Comparison of ENCODE assay signal across 22 mouse cellular contexts in genomic region chr1:79675716-79676115, GRCm38 (mm10). TPM values are rescaled to one million over a fixed set of nuclear protein-coding genes. Genes with fewer than 3 reads are reported as not detected.
DNase-seq lines count a peak whose midpoint lies in the region; ATAC-seq and TF ChIP-seq lines count a peak whose summit lies in the region.
"Had no signal": no experiment of that assay in that cellular context is flagged by ENCODE, and none has a peak within 500 bp of the region (broad histone marks: within the 10 kb centered on the region; RNA-seq: fewer than 3 reads in every experiment).

No protein-coding gene starts in this region.

- no peak for TF ChIP-seq RAD21 in CH12.LX (IDR thresholded peaks at IDR 0.05; ENCODE audit: low read depth, low read length)
- TF ChIP-seq RAD21 in MEL (IDR thresholded peaks at IDR 0.05; ENCODE audit: low read depth, low read length) = no peak

- no peak for DNase-seq in kidney, postnatal 4 days
- DNase-seq in CH12.LX (ENCODE audit: extremely low read depth) (no peak), MEL (ENCODE audit: low read depth, low spot score) (no peak)
- no peak for DNase-seq in left cerebral cortex, postnatal 36 days (ENCODE audit: low spot score in 2 of 2)
- no peak for DNase-seq in ovary, adult 18-20 months (ENCODE audit: low spot score)
- DNase-seq: adrenal gland, adult 2 months; adrenal gland, adult 8-10 months; adrenal gland, postnatal 10 days; adrenal gland, postnatal 14 days; adrenal gland, postnatal 25 days; adrenal gland, postnatal 36 days; B cell, adult 2 months; cerebellum, adult 11 months; cerebellum, adult 11-12 months; cerebellum, adult 18-20 months; cerebellum, adult 2 months; cerebellum, adult 8-10 months had no signal

- H3K4me3 ChIP-seq in kidney, embryonic 16.5 days (ENCODE audit: low read length) = no peak overlapping the region
- no peak overlapping the region for H3K4me3 ChIP-seq in CH12.LX (replicated peaks in 1 of 3; ENCODE audit: low read depth in 2 of 3, low read length in 2 of 3, poor library complexity in 1 of 3)
- H3K4me3 ChIP-seq in MEL (ENCODE audit: control insufficient read depth in 1 of 2, insufficient read depth in 1 of 2, low read depth in 2 of 2, low read length in 2 of 2) = no peak overlapping the region

- no peaks in the 10 kb centered on the region for H3K4me1 ChIP-seq in kidney, embryonic 16.5 days (ENCODE audit: insufficient read depth, low read length)
- H3K4me1 ChIP-seq in CH12.LX (ENCODE audit: control insufficient read depth in 1 of 2, insufficient read depth in 2 of 2) = peaks cover 4% of the 10 kb centered on the region in 2 experiments
- peaks cover 0 to 6% of the 10 kb centered on the region in 2 experiments; a peak in 2 of 4 replicates for H3K4me1 ChIP-seq in MEL (ENCODE audit: control insufficient read depth in 1 of 2, insufficient read depth in 2 of 2, low read length in 2 of 2)

- no peak for TF ChIP-seq POLR2A in CH12.LX (IDR thresholded peaks at IDR 0.05; ENCODE audit: low read depth, low read length)
- TF ChIP-seq POLR2A in MEL (IDR thresholded peaks at IDR 0.05; ENCODE audit: control insufficient read depth in 1 of 2, insufficient read depth in 1 of 2, low read depth in 1 of 2, low read length in 2 of 2, poor library complexity in 1 of 2) = no peak

- H3K4me2 ChIP-seq in kidney, embryonic 16.5 days (replicated peaks; ENCODE audit: low read depth, low read length) = no peak overlapping the region
- H3K4me2 ChIP-seq in CH12.LX (ENCODE audit: insufficient read depth, low read depth, poor library complexity, severe bottlenecking) = no peak overlapping the region

- 47% methylated on average over 4 of the region's 4 CpGs for WGBS in kidney, embryonic 16.5 days

- intact Hi-C loops in left cerebral cortex, postnatal 36 days (cut with DNase I) = no loop called here

- no peak for ATAC-seq in kidney, embryonic 16.5 days (ENCODE audit: low FRiP score, low TSS enrichment)
- ATAC-seq: activated CD4-positive, CD25-positive, alpha-beta regulatory T cell, adult 4 months; CD4-positive, CD25-positive, alpha-beta regulatory T cell, adult 4 months; Patski had no signal

- H3K9ac ChIP-seq in kidney, embryonic 16.5 days (replicated peaks; ENCODE audit: low read length) = no peak overlapping the region
- H3K9ac ChIP-seq in CH12.LX (ENCODE audit: insufficient read depth, low read depth) (no peak overlapping the region), MEL (ENCODE audit: control insufficient read depth, low read depth, low read length, poor library complexity, severe bottlenecking) (no peak overlapping the region)

- in situ Hi-C loops in CH12.LX (cut with MboI; ENCODE audit: low pct_ligation_motif_present, low pct_unique_long_range_greater_than_20kb, low sequenced_read_pairs) = loop anchor here (25.0 kb wide), 1 partner anchor 938 kb away; no protein-coding TSS in a partner anchor

- TF ChIP-seq EP300 in CH12.LX (IDR thresholded peaks at IDR 0.05; ENCODE audit: low read length) (no peak), MEL (IDR thresholded peaks at IDR 0.05; ENCODE audit: low read depth in 1 of 2, low read length in 2 of 2) (no peak)

- no peaks in the 10 kb centered on the region for H3K9me3 ChIP-seq in kidney, embryonic 16.5 days (ENCODE audit: low read length)
- H3K9me3 ChIP-seq in CH12.LX (replicated peaks; ENCODE audit: low read length) = no peaks in the 10 kb centered on the region
- H3K9me3 ChIP-seq in MEL (replicated peaks; ENCODE audit: insufficient read depth, low read length) = no peaks in the 10 kb centered on the region

- H3K36me3 ChIP-seq in kidney, embryonic 16.5 days (ENCODE audit: insufficient read depth, low read length) = no peaks in the 10 kb centered on the region
- H3K36me3 ChIP-seq in CH12.LX (replicated peaks in 1 of 2; ENCODE audit: control insufficient read depth in 1 of 2, insufficient read depth in 1 of 2, low read length in 1 of 2) = no peaks in the 10 kb centered on the region
- H3K36me3 ChIP-seq in MEL (ENCODE audit: control insufficient read depth in 1 of 2, insufficient read depth in 2 of 2, low read length in 2 of 2) = peaks cover 0 to 5% of the 10 kb centered on the region in 2 experiments; a peak in 2 of 4 replicates
- H3K36me3 ChIP-seq: G1E had no signal

- dilution Hi-C loops in CH12.LX (cut with MboI; ENCODE audit: extremely low pct_ligation_motif_present, extremely low pct_unique_long_range_greater_than_20kb, low sequenced_read_pairs) = no loop called here

- no peak for TF ChIP-seq CTCF in CH12.LX (conservative IDR thresholded peaks at IDR 0.05 in 1 of 2, IDR thresholded peaks at IDR 0.05 in 1 of 2; ENCODE audit: low read depth in 2 of 2, low read length in 2 of 2)
- no peak for TF ChIP-seq CTCF in MEL (IDR thresholded peaks at IDR 0.05 in 2 of 3, conservative IDR thresholded peaks at IDR 0.05 in 1 of 3; ENCODE audit: control insufficient read depth in 1 of 3, insufficient read depth in 1 of 3, low read depth in 2 of 3, low read length in 3 of 3, poor library complexity in 1 of 3, severe bottlenecking in 1 of 3)

- H3K27me3 ChIP-seq in kidney, embryonic 16.5 days (ENCODE audit: insufficient read depth, low read length) = peaks cover 15% of the 10 kb centered on the region; the same call in 1 of the 2 replicates
- no peaks in the 10 kb centered on the region for H3K27me3 ChIP-seq in CH12.LX (replicated peaks)
- no peaks in the 10 kb centered on the region for H3K27me3 ChIP-seq in MEL (ENCODE audit: control insufficient read depth in 1 of 2, insufficient read depth in 2 of 2, low read length in 2 of 2)
- H3K27me3 ChIP-seq: Patski had no signal

- 0 out of 2 replicates have a peak overlapping the region, but pooled peaks have one; percentile 5 for H3K27ac ChIP-seq in kidney, embryonic 16.5 days (ENCODE audit: low read length)
- no peak overlapping the region for H3K27ac ChIP-seq in CH12.LX (ENCODE audit: insufficient read depth, low read depth)
- no peak overlapping the region for H3K27ac ChIP-seq in MEL (ENCODE audit: control insufficient read depth, low read depth, low read length)

- H3K79me2 ChIP-seq in CH12.LX (replicated peaks; ENCODE audit: control insufficient read depth, extremely low read depth, insufficient read depth, poor library complexity, severe bottlenecking) (peaks cover 6% of the 10 kb centered on the region), MEL (ENCODE audit: control insufficient read depth, insufficient read depth, low read length, poor library complexity) (peaks cover 3% of the 10 kb centered on the region)

TF ChIP-seq in CH12.LX, 34 proteins besides CTCF, POLR2A, EP300 and RAD21:
- no peak for TF ChIP-seq BHLHE40 (IDR thresholded peaks at IDR 0.05; ENCODE audit: low read depth, low read length)
- TF ChIP-seq ZNF384 (IDR thresholded peaks at IDR 0.05; ENCODE audit: low read depth, low read length) = peak; percentile 52; the same call in 1 of the 2 replicates
- TF ChIP-seq MYC (IDR thresholded peaks at IDR 0.05; ENCODE audit: low read depth, low read length) = no peak
- TF ChIP-seq MEF2A (IDR thresholded peaks at IDR 0.05; ENCODE audit: borderline replicate concordance, low read depth, low read length) = no peak
- no peak for TF ChIP-seq IRF4 (IDR thresholded peaks at IDR 0.05; ENCODE audit: low read depth, low read length)
- TF ChIP-seq ZC3H11A (IDR thresholded peaks at IDR 0.05; ENCODE audit: low read depth, low read length) = no peak

TF ChIP-seq in MEL, 35 proteins besides CTCF, POLR2A, EP300 and RAD21:
- TF ChIP-seq TBP (IDR thresholded peaks at IDR 0.05; ENCODE audit: low read depth, low read length) (no peak), NELFE (IDR thresholded peaks at IDR 0.05; ENCODE audit: low read depth, low read length) (no peak), ZNF384 (IDR thresholded peaks at IDR 0.05; ENCODE audit: low read depth, low read length) (peak; percentile 74)

RNA-seq across cellular contexts. Expression of gene Ap1s3, which starts 3.9 kb away (rescaled TPM):
- 0.91 and 0.94 TPM in 2 replicates for polyA plus RNA-seq in kidney, embryonic 16.5 days (2015; fragmentation: Nextera tagmentation; extraction: Ambion mirVana)
- 10.5 and 12.5 TPM in 2 replicates for total RNA-seq in CH12.LX (2012; rRNA removed)
- 12.3 and 13.9 TPM in 2 replicates for total RNA-seq in CH12.LX (2014; rRNA removed)
- polyA plus RNA-seq in CH12.LX (2012; ENCODE audit: insufficient read length, low read depth) = 34.9 and 36.6 TPM in 2 replicates
- total RNA-seq in MEL (2012; rRNA removed) = 4.3 and 7.8 TPM in 2 replicates
- polyA plus RNA-seq in MEL (2012; ENCODE audit: insufficient read depth in 1 of 2, insufficient read length in 2 of 2, low read depth in 1 of 2, low replicate concordance in 2 of 2, missing spikeins in 1 of 2) = 10 to 100 TPM; 19.0 to 50.6 TPM
- total RNA-seq in left cerebral cortex, postnatal 36 days (2021) = 1 to 10 TPM; 2.5 to 4.4 TPM
